Mouse (Mus musculus): Measurements from ENCODE around the gene Arid4b. TPM values are rescaled to one million over a fixed set of nuclear protein-coding genes. Genes with fewer than 3 reads are reported as not detected.

The Arid4b gene
- polyA plus RNA-seq, 1 experiment, result 3.7 TPM

DNA sequence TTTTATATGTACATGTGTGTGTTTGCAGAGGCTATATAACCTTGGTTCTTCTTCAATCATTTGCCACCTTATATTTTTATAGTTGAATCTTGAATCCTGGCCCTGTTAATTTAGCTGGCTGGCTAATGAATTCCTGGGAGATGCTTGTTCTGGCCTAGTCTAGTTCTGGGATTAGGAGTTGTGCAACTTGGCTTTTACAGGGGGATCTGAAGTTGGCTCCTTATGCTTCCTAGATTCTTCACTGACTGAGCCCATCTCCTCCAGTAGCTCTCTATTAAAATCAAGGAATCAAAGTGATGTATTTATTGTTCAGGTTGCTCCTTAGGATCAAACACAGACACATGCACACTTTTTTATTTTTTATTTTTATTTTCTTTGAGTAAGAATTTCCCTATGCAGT, 3.5 kb upstream of the Arid4b start:
- no peak overlapping the region for H3ac ChIP-seq (ENCODE audit: control insufficient read depth, insufficient read length)
- H3K79me2 ChIP-seq (ENCODE audit: control insufficient read depth, insufficient read depth), result peaks cover 51% of the 10 kb centered on the region
- TF ChIP-seq TCF12 (IDR thresholded peaks at IDR 0.05; ENCODE audit: insufficient read depth, poor library complexity, severe bottlenecking) (no peak), MYOG (IDR thresholded peaks at IDR 0.05; ENCODE audit: control insufficient read depth in 1 of 3, insufficient read depth in 1 of 3, insufficient read length in 2 of 3, low read depth in 2 of 3) (no peak), POLR2AphosphoS2 (IDR thresholded peaks at IDR 0.05; ENCODE audit: insufficient read length, low read depth) (no peak), SRF (IDR thresholded peaks at IDR 0.05; ENCODE audit: control insufficient read depth, insufficient read length, low read depth) (no peak), POLR2A (IDR thresholded peaks at IDR 0.05; ENCODE audit: insufficient read length, low read depth) (no peak)
- H3K27me3 ChIP-seq (ENCODE audit: control insufficient read depth, insufficient read depth, insufficient read length), result no peaks in the 10 kb centered on the region
- H3K4me2 ChIP-seq (ENCODE audit: low read depth), result no peak overlapping the region
- H3K36me3 ChIP-seq (ENCODE audit: control insufficient read depth, insufficient read depth), result peaks cover 9% of the 10 kb centered on the region
- no peak overlapping the region for H3K4me3 ChIP-seq

DNA sequence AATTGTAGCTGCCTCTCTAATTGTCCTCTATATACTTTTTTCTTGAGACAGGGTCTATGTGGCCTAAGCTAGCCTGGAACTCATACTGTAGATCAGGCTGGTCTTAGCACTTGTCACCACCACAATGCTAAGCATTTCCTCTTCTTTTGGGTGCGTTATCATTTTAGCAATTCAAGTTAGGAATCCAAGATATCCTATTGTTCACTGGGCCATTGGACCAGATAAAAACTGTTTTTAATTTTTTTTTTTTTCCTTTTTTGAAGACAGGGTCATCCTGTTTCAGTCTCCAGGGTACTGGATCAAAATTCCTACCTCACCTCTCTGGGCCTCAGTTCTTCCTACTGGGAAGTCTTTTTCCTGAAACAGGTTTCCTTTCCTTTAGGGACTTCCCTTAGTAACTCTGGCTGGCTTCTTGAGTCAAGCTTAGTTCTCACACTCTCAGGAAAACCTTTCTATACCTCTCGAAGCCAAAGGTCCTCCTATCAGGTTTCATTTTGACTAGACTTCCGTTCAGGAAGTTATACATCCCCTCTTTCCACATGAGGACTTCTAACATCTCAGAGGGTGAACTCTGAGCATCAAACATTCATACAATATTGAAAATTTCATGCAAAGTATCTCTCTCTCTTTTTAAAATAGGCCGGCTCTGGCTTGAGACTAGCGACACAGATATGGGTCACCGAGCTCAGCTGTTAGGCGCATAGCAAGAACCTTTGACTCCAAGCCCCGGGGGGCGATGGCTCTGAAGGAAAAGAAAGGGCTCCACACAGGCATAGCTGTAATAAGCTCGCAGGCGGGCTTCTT, 621 bp upstream of the Arid4b start:
- Histone ChIP-seq H3ac (ENCODE audit: control insufficient read depth, insufficient read length) (peak overlapping the region; percentile 80), H3K79me2 (ENCODE audit: control insufficient read depth, insufficient read depth) (peaks cover 79% of the 10 kb centered on the region), H3K4me2 (ENCODE audit: low read depth) (peak overlapping the region; percentile 85), H3K4me3 (peak overlapping the region; percentile 88), H3K27me3 (ENCODE audit: control insufficient read depth, insufficient read depth, insufficient read length) (no peaks in the 10 kb centered on the region), H3K36me3 (ENCODE audit: control insufficient read depth, insufficient read depth) (peaks cover 8% of the 10 kb centered on the region)
- TF ChIP-seq POLR2A (IDR thresholded peaks at IDR 0.05; ENCODE audit: insufficient read length, low read depth) (no peak), TCF3 (IDR thresholded peaks at IDR 0.05; ENCODE audit: insufficient read length, low read depth) (no peak), E2F4 (IDR thresholded peaks at IDR 0.05; ENCODE audit: insufficient read depth) (no peak), POLR2AphosphoS2 (IDR thresholded peaks at IDR 0.05; ENCODE audit: insufficient read length, low read depth) (no peak), SRF (IDR thresholded peaks at IDR 0.05; ENCODE audit: control insufficient read depth, insufficient read length, low read depth) (no peak), CEBPB (IDR thresholded peaks at IDR 0.05; ENCODE audit: insufficient read depth, poor library complexity, severe bottlenecking) (no peak), TCF12 (IDR thresholded peaks at IDR 0.05; ENCODE audit: insufficient read depth, poor library complexity, severe bottlenecking) (no peak), MYOG (IDR thresholded peaks at IDR 0.05; ENCODE audit: control insufficient read depth in 1 of 3, insufficient read depth in 1 of 3, insufficient read length in 2 of 3, low read depth in 2 of 3) (no peak), MAX (IDR thresholded peaks at IDR 0.05; ENCODE audit: low read depth) (no peak), MYOD1 (IDR thresholded peaks at IDR 0.05; ENCODE audit: control insufficient read depth in 1 of 3, insufficient read length in 2 of 3, low read depth in 2 of 3) (no peak), REST (IDR thresholded peaks at IDR 0.05; ENCODE audit: insufficient read depth, insufficient read length) (no peak), USF1 (IDR thresholded peaks at IDR 0.05; ENCODE audit: low read depth) (no peak)

- H3K79me2 ChIP-seq (ENCODE audit: control insufficient read depth, insufficient read depth), result peaks cover 85% of the 10 kb centered on the region
- peak overlapping the region; percentile 88 for H3K4me3 ChIP-seq
- H3K36me3 ChIP-seq (ENCODE audit: control insufficient read depth, insufficient read depth), result peaks cover 14% of the 10 kb centered on the region
- H3ac ChIP-seq (ENCODE audit: control insufficient read depth, insufficient read length), result peak overlapping the region; percentile 80
- no peak overlapping the region for H3K4me2 ChIP-seq (ENCODE audit: low read depth)
- peak; percentile 3 for TF ChIP-seq POLR2AphosphoS2 (IDR thresholded peaks at IDR 0.05; ENCODE audit: insufficient read length, low read depth)
- no peak for TF ChIP-seq POLR2A (IDR thresholded peaks at IDR 0.05; ENCODE audit: insufficient read length, low read depth)
- no peaks in the 10 kb centered on the region for H3K27me3 ChIP-seq (ENCODE audit: control insufficient read depth, insufficient read depth, insufficient read length)
These were observed 875 bp downstream of the Arid4b start for GRCm38 (mm10) chr13:14063942-14064271.

GRCm38 (mm10) chr13:14064341-14065027, 1.5 kb downstream of the Arid4b start:
- peaks cover 86% of the 10 kb centered on the region for H3K79me2 ChIP-seq (ENCODE audit: control insufficient read depth, insufficient read depth)
- H3K4me2 ChIP-seq (ENCODE audit: low read depth), result peak overlapping the region; percentile 87
- H3K27me3 ChIP-seq (ENCODE audit: control insufficient read depth, insufficient read depth, insufficient read length), result no peaks in the 10 kb centered on the region
- H3K4me3 ChIP-seq, result peak overlapping the region; percentile 88
- TF ChIP-seq USF1 (IDR thresholded peaks at IDR 0.05; ENCODE audit: low read depth) (no peak), POLR2A (IDR thresholded peaks at IDR 0.05; ENCODE audit: insufficient read length, low read depth) (no peak), MYOD1 (IDR thresholded peaks at IDR 0.05; ENCODE audit: control insufficient read depth in 1 of 3, insufficient read length in 2 of 3, low read depth in 2 of 3) (peak in 1 of 3 experiments; percentile 34)
- peaks cover 14% of the 10 kb centered on the region for H3K36me3 ChIP-seq (ENCODE audit: control insufficient read depth, insufficient read depth)
- H3ac ChIP-seq (ENCODE audit: control insufficient read depth, insufficient read length), result peak overlapping the region; percentile 80

DNA sequence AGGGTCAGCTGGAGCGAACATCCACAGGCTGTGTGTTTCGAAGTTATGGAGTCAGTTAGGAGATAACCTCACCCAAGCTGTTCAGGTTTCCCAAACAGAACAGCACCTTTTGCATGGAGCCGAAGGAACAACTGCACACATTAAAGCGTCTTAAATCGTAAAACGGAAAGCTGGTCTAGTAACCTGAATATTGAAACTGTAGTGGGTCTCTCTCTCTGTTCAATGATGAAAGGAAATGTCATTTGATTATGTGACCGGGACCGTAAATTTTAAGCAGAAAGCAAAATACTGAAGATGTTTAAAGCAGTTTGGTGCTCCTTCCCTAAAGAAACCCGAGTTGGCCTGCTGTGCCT, 2.0 kb downstream of the Arid4b start:
- no peaks in the 10 kb centered on the region for H3K27me3 ChIP-seq (ENCODE audit: control insufficient read depth, insufficient read depth, insufficient read length)
- peaks cover 14% of the 10 kb centered on the region for H3K36me3 ChIP-seq (ENCODE audit: control insufficient read depth, insufficient read depth)
- H3K4me3 ChIP-seq, result peak overlapping the region; percentile 88
- H3K4me2 ChIP-seq (ENCODE audit: low read depth), result peak overlapping the region; percentile 87
- TF ChIP-seq POLR2AphosphoS2 (IDR thresholded peaks at IDR 0.05; ENCODE audit: insufficient read length, low read depth) (no peak), MAX (IDR thresholded peaks at IDR 0.05; ENCODE audit: low read depth) (no peak), USF1 (IDR thresholded peaks at IDR 0.05; ENCODE audit: low read depth) (no peak), POLR2A (IDR thresholded peaks at IDR 0.05; ENCODE audit: insufficient read length, low read depth) (no peak), MYOG (IDR thresholded peaks at IDR 0.05; ENCODE audit: control insufficient read depth in 1 of 3, insufficient read depth in 1 of 3, insufficient read length in 2 of 3, low read depth in 2 of 3) (no peak), SRF (IDR thresholded peaks at IDR 0.05; ENCODE audit: control insufficient read depth, insufficient read length, low read depth) (no peak), MYOD1 (IDR thresholded peaks at IDR 0.05; ENCODE audit: control insufficient read depth in 1 of 3, insufficient read length in 2 of 3, low read depth in 2 of 3) (no peak), TCF3 (IDR thresholded peaks at IDR 0.05; ENCODE audit: insufficient read length, low read depth) (no peak), CEBPB (IDR thresholded peaks at IDR 0.05; ENCODE audit: insufficient read depth, poor library complexity, severe bottlenecking) (no peak), REST (IDR thresholded peaks at IDR 0.05; ENCODE audit: insufficient read depth, insufficient read length) (no peak), TCF12 (IDR thresholded peaks at IDR 0.05; ENCODE audit: insufficient read depth, poor library complexity, severe bottlenecking) (no peak), E2F4 (IDR thresholded peaks at IDR 0.05; ENCODE audit: insufficient read depth) (no peak)
- H3ac ChIP-seq (ENCODE audit: control insufficient read depth, insufficient read length), result peak overlapping the region; percentile 80
- H3K79me2 ChIP-seq (ENCODE audit: control insufficient read depth, insufficient read depth), result peaks cover 86% of the 10 kb centered on the region

All from myocyte (in vitro differentiated cells).